Mouse (Mus musculus) intestine, postnatal 0 days (tissue): Measurements from ENCODE around the gene Fau. TPM values are rescaled to one million over a fixed set of nuclear protein-coding genes. Genes with fewer than 3 reads are reported as not detected.

Experiments used
- ATAC-seq: fragments of 200-750 bp; cut with Nextera tagmentation; 2 replicates; pipeline ENCODE4 v1.8.0; 2017; ENCODE audit warnings: mild to moderate bottlenecking, moderate TSS enrichment, moderate library complexity
- H3K27ac ChIP-seq: fragments of 300-500 bp; sonication (generic); 2 replicates; pipeline ENCODE4 v1.5.1; 2014; ENCODE audit warnings: mild to moderate bottlenecking, low read depth, low read length, moderate library complexity
- H3K27me3 ChIP-seq: fragments of 300-500 bp; sonication (generic); replicated peaks from 2 replicates; pipeline ENCODE4 v1.6.1; 2014; ENCODE audit warnings: low read length, mixed read lengths; ENCODE audit not compliant: control insufficient read depth, insufficient read depth
- H3K36me3 ChIP-seq: fragments of 300-500 bp; sonication (generic); 2 replicates; pipeline ENCODE4 v1.6.1; 2014; ENCODE audit warnings: mild to moderate bottlenecking, moderate library complexity; ENCODE audit not compliant: control insufficient read depth, insufficient read depth
- H3K4me1 ChIP-seq: fragments of 300-500 bp; sonication (generic); replicated peaks from 2 replicates; pipeline ENCODE4 v1.6.1; 2014; ENCODE audit warnings: antibody characterized with exemption, low read length, mixed read lengths; ENCODE audit not compliant: control insufficient read depth, insufficient read depth
- H3K4me2 ChIP-seq: fragments of 300-500 bp; sonication (generic); replicated peaks from 2 replicates; pipeline ENCODE4 v1.6.1; 2014; ENCODE audit warnings: low read depth, mild to moderate bottlenecking, moderate library complexity
- H3K4me3 ChIP-seq: fragments of 300-500 bp; sonication (generic); 2 replicates; pipeline ENCODE4 v1.5.1; 2014; ENCODE audit warnings: low read depth, low read length
- H3K9ac ChIP-seq: fragments of 300-500 bp; sonication (generic); 2 replicates; pipeline ENCODE4 v1.6.1; 2014; ENCODE audit warnings: mild to moderate bottlenecking, low read depth, low read length
- H3K9me3 ChIP-seq: fragments of 300-500 bp; sonication (generic); 2 replicates; pipeline ENCODE4 v1.6.1; 2016; ENCODE audit warnings: mixed run types; ENCODE audit not compliant: control insufficient read depth
- CTCF ChIP-seq: sonication (generic); IDR thresholded peaks from 2 replicates; pipeline ENCODE4 v1.5.1; 2016; ENCODE audit warnings: low read depth, mild to moderate bottlenecking, control low read depth, antibody characterized with exemption, moderate library complexity
- WGBS: fragments of 180-500 bp; shearing (Covaris S2); extraction: QIAGEN DNeasy Blood & Tissue Kit; methylation state at CpG from one replicate; pipeline ENCODE4 v1.1.7; 2014; 5-methylcytosine and 5-hydroxymethylcytosine counted together
- polyA plus RNA-seq: library from polyadenylated mRNA; unstranded; fragments of >200 nt; fragmentation: Nextera tagmentation; extraction: Ambion mirVana; gene quantifications from 2 replicates; pipeline ENCODE4 v1.2.1, GENCODE M21; 2015

Fau gene
- polyA plus RNA-seq, 1 experiment from 2014 or later = 964 TPM

DNA sequence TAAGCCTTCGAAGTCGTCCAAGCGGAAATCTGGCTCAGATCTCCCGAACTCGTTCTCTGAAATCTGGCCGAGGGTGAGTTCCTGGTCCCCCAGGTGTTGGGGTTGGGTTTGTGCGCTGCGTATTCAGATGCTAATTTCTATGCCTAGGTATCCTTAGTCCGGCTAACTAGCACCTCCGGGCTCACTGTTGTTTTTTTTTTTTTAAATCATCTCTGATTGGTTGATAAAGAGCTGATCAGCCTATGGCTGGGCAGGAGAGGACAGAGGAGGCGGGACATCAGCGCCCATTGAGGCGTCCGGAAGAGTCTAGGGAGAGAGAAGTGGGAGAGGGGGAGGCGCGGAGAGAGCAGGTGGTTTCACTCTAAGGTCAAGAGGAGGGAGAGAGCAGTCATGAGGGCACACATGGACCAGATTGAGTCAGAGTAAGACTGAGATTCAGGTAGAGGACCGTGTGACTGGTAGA lies 27.8 kb downstream of the Fau start:
- no peak for TF ChIP-seq CTCF
- peak; percentile 71 for ATAC-seq

DNA sequence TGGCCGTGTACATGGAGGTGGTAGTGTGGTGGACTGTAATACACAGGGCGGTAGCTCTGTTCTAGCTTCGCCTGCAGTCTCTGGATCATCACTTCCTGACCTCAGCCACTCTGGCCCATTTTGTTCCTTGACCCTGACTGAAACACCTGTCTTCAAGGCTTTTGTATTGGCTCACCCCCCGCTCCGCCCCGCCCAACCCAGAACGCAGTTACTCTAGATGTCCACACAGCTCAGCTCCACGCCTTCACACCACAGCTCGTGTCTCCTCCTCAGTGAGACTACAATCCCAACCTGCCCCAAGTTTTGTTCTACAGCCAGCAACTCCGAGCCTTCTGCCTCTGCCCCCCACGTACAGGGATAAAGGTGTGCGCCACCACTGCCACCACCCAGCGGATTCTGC lies 31.2 kb downstream of the Fau start:
- no peak overlapping the region for H3K4me3 ChIP-seq
- H3K27ac ChIP-seq = no peak overlapping the region
- H3K9me3 ChIP-seq = no peaks in the 10 kb centered on the region
- no peak for ATAC-seq
- peaks cover 22% of the 10 kb centered on the region for H3K36me3 ChIP-seq
- no peaks in the 10 kb centered on the region for H3K27me3 ChIP-seq
- H3K4me1 ChIP-seq = no peaks in the 10 kb centered on the region; the same call in 1 of the 2 replicates
- 84% methylated on average over 13 of the region's 13 CpGs for WGBS
- H3K4me2 ChIP-seq = no peak overlapping the region
- no peak for TF ChIP-seq CTCF
- H3K9ac ChIP-seq = no peak overlapping the region

More for the DNA sequence above, 27.8 kb downstream of the Fau start:
- no peaks in the 10 kb centered on the region for H3K27me3 ChIP-seq
- peak overlapping the region; percentile 64 for H3K9ac ChIP-seq
- no peaks in the 10 kb centered on the region; the same call in 1 of the 2 replicates for H3K4me1 ChIP-seq
- WGBS = 0% methylated on average over 17 of the region's 17 CpGs
- peak overlapping the region; percentile 29 for H3K27ac ChIP-seq
- H3K4me2 ChIP-seq = peak overlapping the region; percentile 95
- peak overlapping the region; percentile 77 for H3K4me3 ChIP-seq
- H3K36me3 ChIP-seq = peaks cover 33% of the 10 kb centered on the region
- H3K9me3 ChIP-seq = no peaks in the 10 kb centered on the region

DNA sequence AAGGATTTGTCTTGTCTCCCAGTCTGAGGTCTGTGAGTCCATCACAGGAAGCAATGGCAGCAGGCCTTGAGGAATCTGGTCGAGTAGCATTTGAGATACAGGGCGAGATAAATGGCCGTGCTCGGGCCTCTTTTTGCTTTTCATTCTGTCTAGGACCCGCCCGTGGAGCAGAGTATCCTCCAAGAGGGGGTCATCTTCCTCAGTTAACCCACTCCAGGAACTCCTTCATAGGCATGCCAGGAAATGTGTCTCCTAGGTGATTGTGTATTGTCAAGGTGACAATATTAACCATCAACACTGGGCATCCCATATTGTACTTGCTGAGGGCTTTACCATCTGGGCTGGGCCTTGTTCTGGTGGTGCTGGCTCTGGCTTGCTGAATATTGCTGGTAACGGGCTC lies 36.5 kb downstream of the Fau start, which contains the start of gene AC131692.1:
TSS of gene AC131692.1 (plus strand) at position 301 of the 400 bp plus-strand sequence.
- peaks cover 22% of the 10 kb centered on the region; the same call in 1 of the 2 replicates for H3K36me3 ChIP-seq
- no peak within 1 kb of the TSS for H3K27ac ChIP-seq
- TF ChIP-seq CTCF = no peak
- ATAC-seq = no peak
- no peaks in the 10 kb centered on the region for H3K27me3 ChIP-seq
- H3K9me3 ChIP-seq = no peaks in the 10 kb centered on the region
- H3K4me1 ChIP-seq = no peaks in the 10 kb centered on the region
- no peak within 1 kb of the TSS for H3K9ac ChIP-seq
- WGBS = 84% methylated on average over 7 of the region's 7 CpGs
- no peak within 1 kb of the TSS for H3K4me3 ChIP-seq
- H3K4me2 ChIP-seq = no peak within 1 kb of the TSS

DNA sequence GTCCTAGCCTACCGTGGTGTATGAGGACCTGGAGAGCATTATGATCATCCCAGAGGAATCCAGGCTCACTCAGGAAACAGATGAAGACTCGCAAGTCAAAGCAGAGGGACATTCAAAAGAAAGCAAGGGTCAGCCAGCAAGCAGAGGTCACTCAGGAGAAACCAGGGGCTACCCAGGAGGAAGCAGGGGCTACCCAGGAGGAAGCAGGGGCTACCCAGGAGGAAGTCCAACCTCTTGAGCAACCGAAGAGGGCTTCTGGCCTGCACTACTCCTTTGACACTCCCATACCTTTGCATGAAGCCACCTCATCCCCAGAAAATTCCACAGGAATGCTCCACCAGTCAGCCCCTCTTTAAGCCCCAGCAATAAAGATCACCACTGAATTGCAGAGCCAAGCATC lies 40.2 kb downstream of the Fau start:
- Histone ChIP-seq H3K4me1 (no peaks in the 10 kb centered on the region), H3K27me3 (no peaks in the 10 kb centered on the region), H3K9me3 (no peaks in the 10 kb centered on the region), H3K4me2 (no peak overlapping the region), H3K4me3 (no peak overlapping the region), H3K27ac (no peak overlapping the region), H3K36me3 (peaks cover 12% of the 10 kb centered on the region; the same call in 1 of the 2 replicates), H3K9ac (no peak overlapping the region)
- TF ChIP-seq CTCF = no peak
- WGBS = 83% methylated on average over 3 of the region's 3 CpGs
- ATAC-seq = no peak

- ATAC-seq = no peak
- Histone ChIP-seq H3K4me1 (0 out of 2 replicates have a peak, but pooled peaks cover 5% of the 10 kb centered on the region), H3K27ac (no peak overlapping the region), H3K36me3 (no peaks in the 10 kb centered on the region), H3K4me3 (no peak overlapping the region), H3K9ac (no peak overlapping the region), H3K27me3 (no peaks in the 10 kb centered on the region), H3K9me3 (no peaks in the 10 kb centered on the region), H3K4me2 (no peak overlapping the region)
- WGBS = 63% methylated on average over 6 of the region's 6 CpGs
- no peak for TF ChIP-seq CTCF
Observed at GRCm38 (mm10) chr19:6101186-6101585, 43.5 kb downstream of the Fau start.

- Histone ChIP-seq H3K9me3 (no peaks in the 10 kb centered on the region), H3K27ac (no peak overlapping the region), H3K4me3 (no peak overlapping the region), H3K9ac (no peak overlapping the region), H3K27me3 (no peaks in the 10 kb centered on the region), H3K4me2 (no peak overlapping the region), H3K36me3 (no peaks in the 10 kb centered on the region), H3K4me1 (0 out of 2 replicates have a peak, but pooled peaks cover 5% of the 10 kb centered on the region)
- TF ChIP-seq CTCF = no peak
- 74% methylated on average over 6 of the region's 6 CpGs for WGBS
- ATAC-seq = no peak
Observed at GRCm38 (mm10) chr19:6102169-6102853, 44.7 kb downstream of the Fau start.
